Mouse (Mus musculus) ES-Bruce4 (cell line): ENCODE results near the gene Nosip. TPM values are rescaled to one million over a fixed set of nuclear protein-coding genes. Genes with fewer than 3 reads are reported as not detected.

Source experiments
- H3K27ac ChIP-seq: 2 replicates; pipeline ENCODE4 v1.5.1; 2012; ENCODE audit warnings: low read length, inconsistent platforms; ENCODE audit not compliant: insufficient read depth
- H3K27me3 ChIP-seq: 2 replicates; pipeline ENCODE4 v1.6.1; 2012; ENCODE audit warnings: mild to moderate bottlenecking, low read length, inconsistent platforms; ENCODE audit not compliant: control insufficient read depth, poor library complexity, insufficient read depth, severe bottlenecking
- H3K36me3 ChIP-seq: 2 replicates; pipeline ENCODE4 v1.6.1; 2012; ENCODE audit warnings: inconsistent platforms, mild to moderate bottlenecking, low read length, moderate library complexity; ENCODE audit not compliant: control insufficient read depth, poor library complexity, insufficient read depth, severe bottlenecking
- H3K4me1 ChIP-seq: one replicate; pipeline ENCODE4 v1.8.1; 2011; ENCODE audit warnings: low read length; ENCODE audit not compliant: control insufficient read depth, insufficient read depth
- H3K4me3 ChIP-seq: 2 replicates; pipeline ENCODE4 v1.5.1; 2011; ENCODE audit warnings: low read depth, mild to moderate bottlenecking, low read length
- H3K9ac ChIP-seq: 2 replicates; pipeline ENCODE4 v1.6.1; 2012; ENCODE audit warnings: low read depth, mild to moderate bottlenecking, inconsistent platforms; ENCODE audit not compliant: poor library complexity, severe bottlenecking
- H3K9me3 ChIP-seq: replicated peaks from 2 replicates; pipeline ENCODE4 v1.6.1; 2012; ENCODE audit warnings: mild to moderate bottlenecking, low read length, inconsistent platforms; ENCODE audit not compliant: control insufficient read depth, poor library complexity, insufficient read depth, severe bottlenecking
- CTCF ChIP-seq: IDR thresholded peaks from one replicate; pipeline ENCODE4 v1.8.1; 2011; ENCODE audit warnings: low read depth, low read length
- EP300 ChIP-seq: IDR thresholded peaks from 2 replicates; pipeline ENCODE4 v1.6.1; 2011; ENCODE audit warnings: low read depth, low read length; ENCODE audit not compliant: insufficient read depth
- POLR2A ChIP-seq: IDR thresholded peaks from one replicate; pipeline ENCODE4 v1.8.1; 2011; ENCODE audit warnings: low read length; ENCODE audit not compliant: insufficient read depth
- polyA plus RNA-seq: library from polyadenylated mRNA; stranded (reverse); fragments of >200 nt; gene quantifications from 2 replicates; pipeline ENCODE4 v1.2.4, GENCODE M21; 2011; ENCODE audit warnings: low read depth; ENCODE audit not compliant: missing spikeins, insufficient read depth, insufficient read length

Gene Nosip
- polyA plus RNA-seq, 1 experiment: 62.4 TPM

DNA sequence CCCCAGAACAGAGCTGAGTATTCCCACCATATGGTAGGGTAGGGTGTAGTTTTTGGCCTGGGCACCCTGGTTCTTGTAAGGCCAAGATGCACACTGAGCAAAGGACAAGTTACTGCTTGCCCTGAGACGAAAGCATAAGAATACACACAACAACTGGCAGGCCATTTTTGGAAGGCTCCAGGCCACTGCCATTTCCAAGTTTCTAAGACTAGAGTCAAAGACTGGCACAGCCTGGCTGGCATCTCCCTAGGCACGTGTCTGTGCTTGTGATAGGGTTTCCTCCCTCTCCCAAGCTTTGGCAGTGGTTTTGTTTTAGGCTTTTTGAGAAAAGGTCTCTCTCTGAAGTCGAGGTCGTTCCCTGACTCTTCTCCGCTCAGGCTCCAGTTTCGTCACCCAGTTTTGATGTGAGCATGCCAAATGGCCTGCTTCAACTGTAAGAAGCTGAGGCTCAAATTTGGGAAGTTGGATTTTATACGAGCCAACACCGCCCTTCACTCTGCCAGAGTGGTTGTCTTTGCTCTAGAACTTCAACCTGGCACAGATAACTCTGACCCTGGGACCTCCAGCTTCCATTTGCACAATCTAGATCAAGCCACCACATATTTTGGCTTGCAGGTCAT is 36.5 kb upstream of the Nosip start:
- Histone ChIP-seq H3K9ac (no peak overlapping the region), H3K9me3 (no peaks in the 10 kb centered on the region), H3K36me3 (peaks cover 16% of the 10 kb centered on the region), H3K4me1 (no peaks in the 10 kb centered on the region), H3K27me3 (no peaks in the 10 kb centered on the region), H3K27ac (no peak overlapping the region), H3K4me3 (no peak overlapping the region)
- TF ChIP-seq CTCF (no peak), POLR2A (no peak), EP300 (no peak)

DNA sequence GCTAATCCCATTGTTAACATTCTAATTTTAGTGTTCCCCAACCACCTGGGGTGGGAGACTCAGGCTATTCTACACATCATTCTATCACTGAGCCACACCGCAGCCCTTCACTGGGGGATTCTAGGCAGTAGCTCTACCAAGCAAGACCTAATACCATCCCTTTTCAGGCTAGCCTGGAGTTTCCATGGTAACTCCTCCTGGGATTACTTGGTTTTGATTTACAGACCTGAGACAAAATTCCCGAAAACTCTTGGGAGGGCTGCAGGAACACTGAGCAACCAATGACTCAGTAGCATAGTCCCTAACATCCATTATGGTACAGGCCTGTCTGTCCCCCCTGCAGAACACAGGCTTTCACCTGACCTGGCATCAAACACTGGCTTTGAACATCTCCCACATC is 36.0 kb upstream of the Nosip start:
- peaks cover 21% of the 10 kb centered on the region for H3K36me3 ChIP-seq

DNA sequence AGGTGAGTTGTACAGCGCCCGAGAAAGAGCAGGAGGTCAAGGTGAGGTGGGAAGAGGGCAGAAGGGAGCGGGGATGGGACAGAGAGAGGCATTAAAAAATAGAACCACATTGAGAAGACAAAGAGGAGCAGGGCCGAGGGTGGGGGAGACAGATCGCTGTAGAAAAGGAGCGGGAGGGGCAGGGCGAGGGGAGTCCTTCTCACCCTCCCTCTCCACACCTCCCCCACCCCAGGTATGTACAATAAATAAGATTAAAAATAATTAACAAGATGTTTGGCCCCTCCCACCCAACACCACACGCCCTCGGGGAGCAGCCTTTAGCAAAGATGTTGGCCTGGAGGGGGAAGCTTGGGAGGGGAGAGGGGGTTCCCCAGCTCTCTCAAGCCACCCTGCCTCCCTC is 34.5 kb upstream of the Nosip start:
- TF ChIP-seq CTCF: no peak
- no peak for TF ChIP-seq EP300
- no peak for TF ChIP-seq POLR2A
- Histone ChIP-seq H3K27me3 (no peaks in the 10 kb centered on the region), H3K9me3 (no peaks in the 10 kb centered on the region), H3K4me1 (no peaks in the 10 kb centered on the region), H3K4me3 (no peak overlapping the region), H3K36me3 (peaks cover 31% of the 10 kb centered on the region), H3K9ac (no peak overlapping the region), H3K27ac (no peak overlapping the region)

More for the DNA sequence above, 36.0 kb upstream of the Nosip start:
- Histone ChIP-seq H3K4me3 (no peak overlapping the region), H3K27ac (no peak overlapping the region), H3K27me3 (no peaks in the 10 kb centered on the region), H3K9ac (no peak overlapping the region), H3K4me1 (no peaks in the 10 kb centered on the region), H3K9me3 (no peaks in the 10 kb centered on the region)
- no peak for TF ChIP-seq EP300
- TF ChIP-seq CTCF: no peak
- TF ChIP-seq POLR2A: no peak

DNA sequence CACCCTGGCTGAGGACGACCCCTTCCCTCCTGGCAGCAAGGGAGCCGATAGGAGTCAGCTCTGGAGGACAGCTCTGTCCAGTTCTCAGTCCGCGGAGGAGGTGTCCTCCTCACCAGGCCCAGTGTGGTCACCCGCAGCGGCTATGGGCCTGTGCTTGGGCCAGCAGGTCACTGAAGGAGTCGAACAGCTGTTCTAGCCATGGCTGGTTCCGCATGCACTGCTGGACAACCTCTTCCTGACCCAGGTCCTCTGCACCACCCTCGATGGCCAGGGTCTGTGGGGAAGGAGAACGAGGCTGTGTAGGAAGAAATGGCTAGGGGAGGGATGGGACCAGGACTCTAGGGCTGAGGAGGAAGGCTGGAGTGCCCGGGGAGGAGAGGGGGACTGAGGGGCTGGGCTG is 33.9 kb upstream of the Nosip start:
- H3K4me3 ChIP-seq: no peak overlapping the region
- H3K9me3 ChIP-seq: no peaks in the 10 kb centered on the region
- H3K9ac ChIP-seq: no peak overlapping the region
- no peaks in the 10 kb centered on the region for H3K4me1 ChIP-seq
- H3K27me3 ChIP-seq: no peaks in the 10 kb centered on the region
- peaks cover 34% of the 10 kb centered on the region for H3K36me3 ChIP-seq
- H3K27ac ChIP-seq: no peak overlapping the region
- TF ChIP-seq EP300: no peak
- TF ChIP-seq CTCF: no peak
- no peak for TF ChIP-seq POLR2A

DNA sequence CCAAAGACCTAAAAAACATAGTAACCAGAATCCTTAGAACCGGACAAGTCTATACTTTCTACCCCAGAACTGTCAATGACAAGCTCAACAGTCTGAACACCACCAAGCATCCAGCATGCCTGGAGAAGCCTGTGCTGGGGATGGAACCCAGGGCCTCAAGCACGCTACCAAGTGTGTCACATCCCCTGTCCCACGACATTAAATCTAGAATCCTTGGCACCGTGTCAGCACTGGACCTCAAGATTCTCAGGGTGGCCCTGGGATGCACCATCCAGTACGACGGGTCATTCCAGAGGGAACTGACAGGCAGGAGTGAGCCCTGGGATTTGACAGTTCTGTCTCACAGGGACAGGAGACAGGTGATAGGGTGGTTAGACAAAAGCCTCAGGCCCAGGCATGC is 32.2 kb upstream of the Nosip start:
- Histone ChIP-seq H3K9ac (no peak overlapping the region), H3K27me3 (no peaks in the 10 kb centered on the region), H3K27ac (no peak overlapping the region), H3K9me3 (no peaks in the 10 kb centered on the region), H3K4me3 (no peak overlapping the region), H3K4me1 (no peaks in the 10 kb centered on the region), H3K36me3 (peaks cover 45% of the 10 kb centered on the region)
- TF ChIP-seq EP300 (no peak), POLR2A (no peak), CTCF (no peak)

DNA sequence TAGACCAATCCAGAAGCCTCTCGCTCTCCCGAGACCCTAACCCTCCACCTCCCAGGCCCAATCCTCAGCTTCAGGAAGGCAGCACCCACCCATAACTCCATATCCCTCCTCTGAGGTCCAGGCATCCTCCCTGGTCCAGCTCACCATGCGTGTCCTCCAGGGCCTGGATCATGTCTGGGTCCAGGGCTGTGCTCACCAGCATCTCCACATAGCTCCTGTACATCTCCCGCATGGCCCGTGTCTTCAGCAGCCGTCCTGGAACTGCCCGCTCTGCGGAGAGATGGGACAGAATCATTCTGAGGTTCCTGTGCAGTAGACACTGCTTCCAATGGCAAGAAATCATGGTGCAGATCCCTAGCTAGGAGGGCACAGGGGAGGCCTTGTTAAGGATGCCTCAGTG is 31.4 kb upstream of the Nosip start:
- Histone ChIP-seq H3K9ac (no peak overlapping the region), H3K27me3 (no peaks in the 10 kb centered on the region), H3K36me3 (peaks cover 53% of the 10 kb centered on the region), H3K4me1 (no peaks in the 10 kb centered on the region), H3K4me3 (no peak overlapping the region), H3K9me3 (no peaks in the 10 kb centered on the region), H3K27ac (no peak overlapping the region)
- TF ChIP-seq EP300: no peak
